8 mouse cellular contexts compared by ENCODE assay signal in the genomic region with DNA sequence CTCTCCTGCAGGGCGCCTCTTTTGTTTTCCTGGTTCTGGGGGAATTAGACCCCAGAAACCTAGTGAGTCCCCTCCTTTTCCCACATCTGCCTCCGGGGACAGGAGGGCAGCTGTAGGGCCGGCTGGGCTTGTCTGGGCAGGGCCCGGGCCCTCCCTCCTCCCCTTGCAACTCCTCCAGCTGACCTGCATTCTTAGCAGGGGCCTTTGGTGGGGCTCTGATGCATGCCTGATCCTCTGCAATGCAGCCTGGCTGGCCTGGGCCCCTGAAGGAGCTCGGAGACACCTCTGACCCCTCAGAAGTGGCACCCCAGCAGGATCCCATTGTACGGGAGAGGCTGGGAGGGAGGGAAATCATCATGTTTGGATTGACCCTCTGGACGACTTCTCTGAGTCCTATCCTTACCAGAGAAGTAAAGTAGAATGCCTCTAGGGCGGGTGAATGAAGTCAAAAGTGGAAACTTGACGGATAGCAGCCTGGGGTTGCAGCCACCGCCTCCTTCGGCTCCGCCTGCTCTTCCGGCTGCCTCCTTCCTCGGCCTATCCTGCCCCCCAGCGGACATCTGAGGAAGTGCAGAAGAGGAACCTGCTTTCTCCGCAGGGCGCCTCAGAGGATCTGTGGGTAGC. TPM values are rescaled to one million over a fixed set of nuclear protein-coding genes. Genes with fewer than 3 reads are reported as not detected.
DNase-seq lines count a peak whose midpoint lies in the region; ATAC-seq and TF ChIP-seq lines count a peak whose summit lies in the region.

No protein-coding gene starts in this region.

- H3K4me1 ChIP-seq in embryonic facial prominence, embryonic 14.5 days (ENCODE audit: control insufficient read depth, insufficient read depth, low read length), result peaks cover 7% of the 10 kb centered on the region
- peaks cover 43% of the 10 kb centered on the region for H3K4me1 ChIP-seq in limb, embryonic 15.5 days
- no peaks in the 10 kb centered on the region; the same call in 1 of the 2 replicates for H3K4me1 ChIP-seq in midbrain, postnatal 0 days (ENCODE audit: insufficient read depth, low read length)

- 3% methylated on average over 15 of the region's 17 CpGs for WGBS in embryonic facial prominence, embryonic 14.5 days
- 5% methylated on average over 17 of the region's 17 CpGs for WGBS in limb, embryonic 15.5 days
- WGBS in midbrain, postnatal 0 days, result 2% methylated on average over 17 of the region's 17 CpGs

- peak overlapping the region; percentile 60 for H3K4me2 ChIP-seq in embryonic facial prominence, embryonic 14.5 days (ENCODE audit: low read depth, low read length)
- peak overlapping the region; percentile 54 for H3K4me2 ChIP-seq in limb, embryonic 15.5 days
- H3K4me2 ChIP-seq in midbrain, postnatal 0 days (ENCODE audit: low read depth, low read length, poor library complexity, severe bottlenecking), result peak overlapping the region; percentile 37

- no peaks in the 10 kb centered on the region for H3K36me3 ChIP-seq in embryonic facial prominence, embryonic 14.5 days (ENCODE audit: control insufficient read depth, insufficient read depth, low read length)
- no peaks in the 10 kb centered on the region for H3K36me3 ChIP-seq in limb, embryonic 15.5 days
- no peaks in the 10 kb centered on the region for H3K36me3 ChIP-seq in midbrain, postnatal 0 days (ENCODE audit: insufficient read depth, low read length)

- no peaks in the 10 kb centered on the region for H3K9me3 ChIP-seq in embryonic facial prominence, embryonic 14.5 days (ENCODE audit: control insufficient read depth, low read length)
- H3K9me3 ChIP-seq in limb, embryonic 15.5 days, result no peaks in the 10 kb centered on the region
- no peaks in the 10 kb centered on the region for H3K9me3 ChIP-seq in midbrain, postnatal 0 days (ENCODE audit: low read length)

- peak; percentile 64 for ATAC-seq in embryonic facial prominence, embryonic 14.5 days (ENCODE audit: low read depth)
- peak; percentile 52 for ATAC-seq in limb, embryonic 15.5 days (ENCODE audit: insufficient number of reproducible peaks, low FRiP score, low TSS enrichment, low read depth)
- ATAC-seq in midbrain, postnatal 0 days (ENCODE audit: low FRiP score), result peak; percentile 50; the same call in 1 of the 2 replicates

- peaks cover 42% of the 10 kb centered on the region for H3K27me3 ChIP-seq in embryonic facial prominence, embryonic 14.5 days (replicated peaks; ENCODE audit: control insufficient read depth, insufficient read depth, low read length)
- H3K27me3 ChIP-seq in limb, embryonic 15.5 days, result peaks cover 43% of the 10 kb centered on the region
- H3K27me3 ChIP-seq in midbrain, postnatal 0 days (ENCODE audit: insufficient read depth, low read length), result peaks cover 48% of the 10 kb centered on the region

- peak; percentile 91 for DNase-seq in 416B (ENCODE audit: low read depth)
- peak; percentile 67 to 77 for DNase-seq in adrenal gland, postnatal 4 days (ENCODE audit: low spot score in 2 of 2)
- peak; percentile 89 for DNase-seq in embryonic facial prominence, embryonic 14.5 days (ENCODE audit: low spot score)
- DNase-seq in heart, adult 9 months (ENCODE audit: low spot score in 2 of 2), result peak; percentile 78 to 81
- peak; percentile 88 for DNase-seq in kidney, adult 9 months
- DNase-seq in midbrain, postnatal 0 days (ENCODE audit: low spot score), result peak; percentile 83
- peak; percentile 73 to 89 for DNase-seq in spleen, postnatal 14 days (ENCODE audit: low spot score in 2 of 2)

- H3K4me3 ChIP-seq in embryonic facial prominence, embryonic 14.5 days (ENCODE audit: low read depth, low read length), result peak overlapping the region; percentile 29
- peak overlapping the region; percentile 32 for H3K4me3 ChIP-seq in limb, embryonic 15.5 days
- no peak overlapping the region for H3K4me3 ChIP-seq in midbrain, postnatal 0 days (ENCODE audit: low read depth, low read length)

- H3K9ac ChIP-seq in embryonic facial prominence, embryonic 14.5 days (ENCODE audit: low read depth, low read length), result peak overlapping the region; percentile 52
- peak overlapping the region; percentile 31; the same call in 1 of the 2 replicates for H3K9ac ChIP-seq in limb, embryonic 15.5 days
- H3K9ac ChIP-seq in midbrain, postnatal 0 days (replicated peaks; ENCODE audit: low read length, poor library complexity, severe bottlenecking), result no peak overlapping the region

- peak; percentile 97 for TF ChIP-seq CTCF in midbrain, postnatal 0 days (IDR thresholded peaks at IDR 0.05)

- peak overlapping the region; percentile 57 for H3K27ac ChIP-seq in embryonic facial prominence, embryonic 14.5 days (replicated peaks; ENCODE audit: low read depth, low read length)
- peak overlapping the region; percentile 70 for H3K27ac ChIP-seq in limb, embryonic 15.5 days
- no peak overlapping the region for H3K27ac ChIP-seq in midbrain, postnatal 0 days (ENCODE audit: low read depth, low read length)

RNA-seq across cellular contexts. Expression of gene Scrn2, which starts 3.9 kb away (rescaled TPM):
- total RNA-seq in adrenal gland, postnatal 4 days (2021), result 10 to 100 TPM; 28.8 to 29.7 TPM
- polyA plus RNA-seq in embryonic facial prominence, embryonic 14.5 days (2014; fragmentation: Nextera tagmentation; extraction: Ambion mirVana), result 14.7 and 16.1 TPM in 2 replicates
- polyA plus RNA-seq in limb, embryonic 15.5 days (2015; fragmentation: Nextera tagmentation; extraction: Ambion mirVana), result 22.7 and 23.8 TPM in 2 replicates
- total RNA-seq in midbrain, postnatal 0 days (2014; rRNA removed), result 19.6 and 22.3 TPM in 2 replicates
- 11.1 and 11.9 TPM in 2 replicates for polyA plus RNA-seq in midbrain, postnatal 0 days (2015; fragmentation: Nextera tagmentation; extraction: Ambion mirVana)

RNA-seq across cellular contexts. Expression of gene Sp6, which starts 12.6 kb away (rescaled TPM):
- under 1 TPM; 0.42 TPM for total RNA-seq in adrenal gland, postnatal 4 days (2021)
- 2.1 and 2.9 TPM in 2 replicates for polyA plus RNA-seq in embryonic facial prominence, embryonic 14.5 days (2014; fragmentation: Nextera tagmentation; extraction: Ambion mirVana)
- polyA plus RNA-seq in limb, embryonic 15.5 days (2015; fragmentation: Nextera tagmentation; extraction: Ambion mirVana), result 27.1 and 30.4 TPM in 2 replicates
- total RNA-seq in midbrain, postnatal 0 days (2014; rRNA removed), result 0.33 and 1.1 TPM in 2 replicates
- 0.43 and 0.51 TPM in 2 replicates for polyA plus RNA-seq in midbrain, postnatal 0 days (2015; fragmentation: Nextera tagmentation; extraction: Ambion mirVana)

RNA-seq across cellular contexts. Expression of gene Lrrc46, which starts 15.4 kb away (rescaled TPM):
- 1 to 10 TPM in 1 of 2 experiments, under 1 TPM in 1; 0.76 to 1.3 TPM for total RNA-seq in adrenal gland, postnatal 4 days (2021)
- 2.5 and 7.3 TPM in 2 replicates for polyA plus RNA-seq in embryonic facial prominence, embryonic 14.5 days (2014; fragmentation: Nextera tagmentation; extraction: Ambion mirVana)
- 0.54 and 0.65 TPM in 2 replicates for polyA plus RNA-seq in limb, embryonic 15.5 days (2015; fragmentation: Nextera tagmentation; extraction: Ambion mirVana)
- total RNA-seq in midbrain, postnatal 0 days (2014; rRNA removed), result 1.4 and 2.7 TPM in 2 replicates
- 2.4 and 3.3 TPM in 2 replicates for polyA plus RNA-seq in midbrain, postnatal 0 days (2015; fragmentation: Nextera tagmentation; extraction: Ambion mirVana)

RNA-seq across cellular contexts. Expression of gene Mrpl10, which starts 15.5 kb away (rescaled TPM):
- total RNA-seq in adrenal gland, postnatal 4 days (2021), result 100 to 1,000 TPM; 110 to 123 TPM
- 68.9 and 78.1 TPM in 2 replicates for polyA plus RNA-seq in embryonic facial prominence, embryonic 14.5 days (2014; fragmentation: Nextera tagmentation; extraction: Ambion mirVana)
- 79.5 and 84.7 TPM in 2 replicates for polyA plus RNA-seq in limb, embryonic 15.5 days (2015; fragmentation: Nextera tagmentation; extraction: Ambion mirVana)
- total RNA-seq in midbrain, postnatal 0 days (2014; rRNA removed), result 42.1 and 67.7 TPM in 2 replicates
- polyA plus RNA-seq in midbrain, postnatal 0 days (2015; fragmentation: Nextera tagmentation; extraction: Ambion mirVana), result 56.6 and 63.7 TPM in 2 replicates

RNA-seq across cellular contexts. Expression of gene Osbpl7, which starts 24.6 kb away (rescaled TPM):
- 10 to 100 TPM; 20.3 to 21.4 TPM for total RNA-seq in adrenal gland, postnatal 4 days (2021)
- polyA plus RNA-seq in embryonic facial prominence, embryonic 14.5 days (2014; fragmentation: Nextera tagmentation; extraction: Ambion mirVana), result 5.0 and 7.1 TPM in 2 replicates
- 8.9 and 9.9 TPM in 2 replicates for polyA plus RNA-seq in limb, embryonic 15.5 days (2015; fragmentation: Nextera tagmentation; extraction: Ambion mirVana)
- 12.6 and 14.6 TPM in 2 replicates for total RNA-seq in midbrain, postnatal 0 days (2014; rRNA removed)
- 10.7 and 13.9 TPM in 2 replicates for polyA plus RNA-seq in midbrain, postnatal 0 days (2015; fragmentation: Nextera tagmentation; extraction: Ambion mirVana)
